Mouse (Mus musculus) embryonic facial prominence, embryonic 10.5 days (tissue): ENCODE data around the gene Ubxn11. TPM values are rescaled to one million over a fixed set of nuclear protein-coding genes. Genes with fewer than 3 reads are reported as not detected.

Source experiments
- DNase-seq: peaks from one replicate; pipeline ENCODE4 v3.0.0-alpha.2; 2017; ENCODE audit warnings: low spot score
- H3K27ac ChIP-seq: fragments of 300-500 bp; sonication (generic); replicated peaks from 2 replicates; pipeline ENCODE4 v1.5.1; 2016; ENCODE audit warnings: mild to moderate bottlenecking
- H3K27me3 ChIP-seq: fragments of 300-500 bp; sonication (generic); replicated peaks from 2 replicates; pipeline ENCODE4 v1.6.1; 2016; ENCODE audit warnings: low read depth, mild to moderate bottlenecking; ENCODE audit not compliant: poor library complexity, severe bottlenecking
- H3K36me3 ChIP-seq: fragments of 300-500 bp; sonication (generic); replicated peaks from 2 replicates; pipeline ENCODE4 v1.6.1; 2016; ENCODE audit warnings: mild to moderate bottlenecking, moderate library complexity
- H3K4me1 ChIP-seq: fragments of 300-500 bp; sonication (generic); 2 replicates; pipeline ENCODE4 v1.6.1; 2016
- H3K4me3 ChIP-seq: fragments of 300-500 bp; sonication (generic); 2 replicates; pipeline ENCODE4 v1.5.1; 2016; ENCODE audit warnings: mild to moderate bottlenecking, moderate library complexity
- H3K9me3 ChIP-seq: fragments of 300-500 bp; sonication (generic); 2 replicates; pipeline ENCODE4 v1.6.1; 2016; ENCODE audit warnings: mild to moderate bottlenecking
- WGBS: fragments of 180-500 bp; shearing (Covaris S2); methylation state at CpG from one replicate; pipeline ENCODE4 v1.1.7; 2016; 5-methylcytosine and 5-hydroxymethylcytosine counted together
- polyA plus RNA-seq: library from polyadenylated mRNA; unstranded; fragments of >200 nt; fragmentation: Nextera tagmentation; extraction: Ambion mirVana; gene quantifications from 2 replicates; pipeline ENCODE4 v1.2.1, GENCODE M21; 2016

The Ubxn11 gene
- polyA plus RNA-seq, 1 experiment from 2014 or later = 7.1 TPM

- Histone ChIP-seq H3K4me1 (peaks cover 75% of the 10 kb centered on the region), H3K27me3 (0 out of 2 replicates have a peak, but pooled peaks cover 4% of the 10 kb centered on the region), H3K4me3 (no peak overlapping the region), H3K9me3 (no peaks in the 10 kb centered on the region), H3K27ac (no peak overlapping the region), H3K36me3 (peaks cover 22% of the 10 kb centered on the region)
- 95% methylated on average over 6 of the region's 6 CpGs for WGBS
- no peak for DNase-seq
Observed at GRCm38 (mm10) chr4:134123147-134123546, 20.8 kb downstream of the Ubxn11 start.

- WGBS = 28% methylated on average over 17 of the region's 17 CpGs
- DNase-seq = peak; percentile 71
- Histone ChIP-seq H3K4me1 (peaks cover 75% of the 10 kb centered on the region), H3K4me3 (peak overlapping the region; percentile 16; the same call in 1 of the 2 replicates), H3K36me3 (peaks cover 22% of the 10 kb centered on the region), H3K27me3 (0 out of 2 replicates have a peak, but pooled peaks cover 4% of the 10 kb centered on the region), H3K27ac (peak overlapping the region; percentile 15; the same call in 1 of the 2 replicates), H3K9me3 (no peaks in the 10 kb centered on the region)
Observed at GRCm38 (mm10) chr4:134123680-134124551, 21.5 kb downstream of the Ubxn11 start.

DNA sequence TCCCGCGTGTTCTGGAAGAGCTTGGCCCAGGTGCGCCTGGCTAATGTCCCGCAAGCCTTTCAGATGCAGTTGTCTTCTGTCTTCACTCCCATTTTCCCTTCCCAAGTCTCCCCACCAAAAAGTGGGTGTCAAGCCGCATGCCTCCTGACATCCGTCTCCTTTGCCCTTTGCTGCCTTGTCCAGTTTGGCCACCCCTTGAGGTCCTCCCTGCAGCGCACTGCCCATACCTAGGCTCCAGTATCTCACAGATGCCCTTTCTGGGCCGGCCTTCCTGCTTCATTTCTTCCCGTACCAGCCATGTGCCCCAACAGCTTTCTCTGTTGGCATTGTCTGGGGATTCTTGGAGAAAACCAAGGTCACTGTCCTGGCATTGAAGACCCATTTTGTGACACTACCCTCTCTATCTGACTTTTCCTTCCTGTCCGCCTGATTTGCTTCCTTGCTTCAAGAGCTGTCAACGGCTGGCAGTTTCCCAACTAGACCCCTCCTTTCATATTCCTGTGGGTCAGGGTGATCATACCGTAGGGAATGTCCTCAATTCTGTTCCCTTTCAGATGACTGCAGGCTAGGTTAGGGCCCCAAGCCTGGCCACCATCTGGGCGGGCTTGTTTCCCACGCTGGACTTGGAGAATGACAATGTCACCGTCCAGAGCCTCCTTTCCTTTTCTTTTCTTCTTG lies 23.2 kb downstream of the Ubxn11 start:
- DNase-seq = no peak
- Histone ChIP-seq H3K4me1 (peaks cover 73% of the 10 kb centered on the region), H3K36me3 (peaks cover 26% of the 10 kb centered on the region)

DNA sequence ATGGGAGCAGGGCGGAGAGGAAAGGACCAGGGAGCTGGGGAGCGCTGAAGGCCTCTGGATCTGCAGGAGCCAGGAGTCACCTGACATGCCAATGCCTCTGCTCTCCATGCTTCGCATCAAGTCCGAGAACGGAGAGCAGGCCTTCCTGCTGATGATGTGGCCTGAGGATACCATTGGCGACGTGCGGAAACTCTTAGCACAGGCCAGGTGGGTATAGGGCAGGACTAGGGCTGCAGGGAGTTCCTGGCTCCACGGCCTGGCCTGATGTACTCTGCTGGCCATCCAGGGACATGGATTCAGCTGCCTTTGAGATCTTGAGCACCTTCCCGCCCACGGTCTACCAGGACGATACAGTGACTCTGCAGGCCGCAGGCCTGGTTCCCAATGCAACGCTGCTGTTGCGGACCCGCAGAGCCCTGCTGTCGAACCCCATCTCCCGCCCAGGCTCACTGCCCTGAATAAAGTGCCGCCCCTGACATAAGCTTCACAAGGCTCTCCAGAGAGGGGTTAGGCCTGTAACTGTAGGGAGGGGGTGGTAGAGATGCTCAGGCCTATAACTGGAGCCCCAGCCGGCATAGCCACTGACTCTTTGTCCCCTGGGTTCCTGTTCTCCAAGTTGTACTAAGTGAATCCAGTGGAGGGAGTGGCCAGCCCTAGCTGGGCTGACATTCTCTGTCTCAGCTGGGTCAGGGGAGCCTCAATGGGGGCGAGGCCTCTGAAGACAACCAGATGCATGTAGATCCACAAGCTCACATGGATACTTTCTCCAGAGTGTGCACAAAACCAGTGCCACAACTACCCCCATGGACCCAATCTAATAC lies 24.1 kb downstream of the Ubxn11 start:
- Histone ChIP-seq H3K9me3 (no peaks in the 10 kb centered on the region), H3K27me3 (0 out of 2 replicates have a peak, but pooled peaks cover 4% of the 10 kb centered on the region), H3K27ac (0 out of 2 replicates have a peak overlapping the region, but pooled peaks have one; percentile 1), H3K36me3 (peaks cover 35% of the 10 kb centered on the region), H3K4me3 (peak overlapping the region; percentile 92; the same call in 1 of the 2 replicates), H3K4me1 (peaks cover 66% of the 10 kb centered on the region)
- DNase-seq = no peak
- WGBS = 86% methylated on average over 21 of the region's 21 CpGs

More for the DNA sequence above, 23.2 kb downstream of the Ubxn11 start:
- WGBS = 91% methylated on average over 15 of the region's 15 CpGs
- H3K4me3 ChIP-seq = no peak overlapping the region
- H3K27ac ChIP-seq = no peak overlapping the region
- H3K27me3 ChIP-seq = 0 out of 2 replicates have a peak, but pooled peaks cover 4% of the 10 kb centered on the region
- no peaks in the 10 kb centered on the region for H3K9me3 ChIP-seq

- 90% methylated on average over 7 of the region's 7 CpGs for WGBS
- H3K27ac ChIP-seq = 0 out of 2 replicates have a peak overlapping the region, but pooled peaks have one; percentile 1
- no peak for DNase-seq
Observed at GRCm38 (mm10) chr4:134127121-134127455, 24.7 kb downstream of the Ubxn11 start.

GRCm38 (mm10) chr4:134127793-134128192 lies 25.4 kb downstream of the Ubxn11 start:
- H3K9me3 ChIP-seq = no peaks in the 10 kb centered on the region
- peak overlapping the region; percentile 88 for H3K27ac ChIP-seq
- no peak for DNase-seq
- 60% methylated on average over 8 of the region's 8 CpGs for WGBS
- 0 out of 2 replicates have a peak, but pooled peaks cover 4% of the 10 kb centered on the region for H3K27me3 ChIP-seq
- H3K36me3 ChIP-seq = peaks cover 45% of the 10 kb centered on the region
- peak overlapping the region; percentile 92 for H3K4me3 ChIP-seq
- H3K4me1 ChIP-seq = peaks cover 56% of the 10 kb centered on the region

More at GRCm38 (mm10) chr4:134127121-134127455, 24.7 kb downstream of the Ubxn11 start:
- Histone ChIP-seq H3K9me3 (no peaks in the 10 kb centered on the region), H3K36me3 (peaks cover 40% of the 10 kb centered on the region), H3K27me3 (0 out of 2 replicates have a peak, but pooled peaks cover 4% of the 10 kb centered on the region), H3K4me1 (peaks cover 61% of the 10 kb centered on the region), H3K4me3 (peak overlapping the region; percentile 92)

DNA sequence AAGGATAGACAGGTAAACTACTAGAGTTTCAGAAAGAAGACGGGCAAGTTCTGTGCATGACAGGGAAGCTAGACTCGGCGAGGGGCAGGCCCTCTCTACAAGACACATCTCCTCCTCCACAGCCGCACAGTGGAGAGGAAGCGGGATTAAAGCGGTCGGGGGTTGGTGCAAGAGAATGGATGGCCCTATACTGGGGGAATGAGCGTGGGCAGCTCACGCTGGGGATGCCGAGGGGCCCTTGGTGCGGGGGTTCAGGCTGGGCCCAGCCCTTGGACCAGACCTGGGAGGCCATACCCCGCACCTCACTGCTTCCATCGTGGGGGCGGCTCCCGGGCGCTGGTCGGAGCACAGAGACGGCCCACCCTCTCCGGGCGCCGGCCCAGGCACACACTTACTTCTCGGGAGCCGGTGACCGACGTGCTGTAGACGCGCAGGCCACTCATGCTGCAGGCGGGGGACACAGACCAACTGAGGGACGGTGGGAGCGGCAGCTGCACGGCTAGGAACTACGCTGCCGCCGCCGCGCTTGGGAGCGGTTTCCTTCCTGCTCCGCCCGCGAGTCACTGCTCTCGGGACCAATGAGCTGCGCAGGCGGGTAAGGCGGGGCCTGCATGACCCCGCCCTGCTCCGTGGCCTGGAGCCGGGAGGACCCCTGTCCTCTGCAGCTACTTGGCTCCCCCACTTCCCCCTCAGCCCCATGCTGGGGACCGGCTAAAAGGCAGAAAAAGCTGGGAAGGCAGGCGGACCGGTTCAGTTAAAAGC lies 26.0 kb downstream of the Ubxn11 start, which contains the start of gene Sh3bgrl3:
TSS of gene Sh3bgrl3 (minus strand) at position 569 of the 762 bp plus-strand sequence.
- Histone ChIP-seq H3K4me3 (peak within 1 kb of the TSS; percentile 92), H3K4me1 (peaks cover 56% of the 10 kb centered on the region), H3K27me3 (0 out of 2 replicates have a peak, but pooled peaks cover 4% of the 10 kb centered on the region), H3K36me3 (peaks cover 50% of the 10 kb centered on the region), H3K9me3 (no peaks in the 10 kb centered on the region), H3K27ac (peak within 1 kb of the TSS; percentile 88)
- DNase-seq = peak; percentile 92
- WGBS = under 1% methylated on average over 50 of the region's 50 CpGs

GRCm38 (mm10) chr4:134128983-134129362 lies 26.6 kb downstream of the Ubxn11 start:
- H3K27me3 ChIP-seq = 0 out of 2 replicates have a peak, but pooled peaks cover 4% of the 10 kb centered on the region
- H3K27ac ChIP-seq = peak overlapping the region; percentile 88
- no peak for DNase-seq
- 4% methylated on average over 14 of the region's 14 CpGs for WGBS
- peaks cover 52% of the 10 kb centered on the region for H3K4me1 ChIP-seq
- no peaks in the 10 kb centered on the region for H3K9me3 ChIP-seq
- peaks cover 56% of the 10 kb centered on the region for H3K36me3 ChIP-seq
- H3K4me3 ChIP-seq = peak overlapping the region; percentile 92

DNA sequence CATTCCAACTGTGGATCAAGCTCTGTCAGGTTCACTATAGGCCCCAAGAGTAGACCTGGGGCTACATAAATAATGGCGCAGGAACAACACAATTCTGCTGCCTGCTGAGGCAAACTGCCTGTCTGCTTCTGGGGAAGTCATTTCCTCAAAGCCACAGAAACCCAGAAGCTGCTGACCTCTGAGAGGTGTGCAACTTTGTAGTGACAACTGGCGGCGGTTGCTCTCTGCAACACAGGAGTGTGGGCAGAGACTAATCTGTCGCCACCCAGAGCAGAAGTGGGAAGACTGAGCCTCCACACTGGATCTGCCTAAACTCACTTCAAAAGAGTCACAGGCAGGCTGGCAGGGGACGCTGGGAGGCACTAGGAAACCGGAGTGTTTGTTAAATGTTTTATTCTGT lies 27.1 kb downstream of the Ubxn11 start:
- WGBS = 49% methylated on average over 6 of the region's 6 CpGs
- Histone ChIP-seq H3K4me3 (peak overlapping the region; percentile 92), H3K36me3 (peaks cover 56% of the 10 kb centered on the region), H3K27ac (no peak overlapping the region), H3K27me3 (0 out of 2 replicates have a peak, but pooled peaks cover 4% of the 10 kb centered on the region), H3K4me1 (peaks cover 47% of the 10 kb centered on the region), H3K9me3 (no peaks in the 10 kb centered on the region)
- DNase-seq = no peak

DNA sequence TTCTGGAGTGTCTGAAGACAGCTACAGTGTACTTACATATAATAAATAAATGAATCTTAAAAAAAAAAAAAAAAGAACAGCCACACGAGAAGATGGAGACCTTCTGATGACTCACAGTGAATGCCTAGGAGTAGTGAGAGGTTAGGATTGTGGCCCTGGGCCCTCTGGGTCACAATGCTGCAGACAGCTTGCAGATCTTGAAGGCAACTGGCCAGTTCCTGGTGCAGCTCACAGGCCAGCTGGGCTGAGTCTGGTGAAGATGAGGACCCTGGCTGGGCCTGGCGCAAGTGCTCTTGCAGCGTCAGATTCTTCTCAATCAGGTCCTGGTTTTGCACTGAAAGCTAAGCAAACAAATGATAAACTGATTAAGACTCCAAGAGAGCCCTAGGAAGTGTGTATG lies 29.7 kb downstream of the Ubxn11 start:
- DNase-seq = no peak
- Histone ChIP-seq H3K4me1 (peaks cover 49% of the 10 kb centered on the region), H3K27me3 (no peaks in the 10 kb centered on the region), H3K4me3 (no peak overlapping the region), H3K36me3 (peaks cover 38% of the 10 kb centered on the region), H3K27ac (no peak overlapping the region), H3K9me3 (no peaks in the 10 kb centered on the region)
- WGBS = 87% methylated on average over 3 of the region's 3 CpGs

DNA sequence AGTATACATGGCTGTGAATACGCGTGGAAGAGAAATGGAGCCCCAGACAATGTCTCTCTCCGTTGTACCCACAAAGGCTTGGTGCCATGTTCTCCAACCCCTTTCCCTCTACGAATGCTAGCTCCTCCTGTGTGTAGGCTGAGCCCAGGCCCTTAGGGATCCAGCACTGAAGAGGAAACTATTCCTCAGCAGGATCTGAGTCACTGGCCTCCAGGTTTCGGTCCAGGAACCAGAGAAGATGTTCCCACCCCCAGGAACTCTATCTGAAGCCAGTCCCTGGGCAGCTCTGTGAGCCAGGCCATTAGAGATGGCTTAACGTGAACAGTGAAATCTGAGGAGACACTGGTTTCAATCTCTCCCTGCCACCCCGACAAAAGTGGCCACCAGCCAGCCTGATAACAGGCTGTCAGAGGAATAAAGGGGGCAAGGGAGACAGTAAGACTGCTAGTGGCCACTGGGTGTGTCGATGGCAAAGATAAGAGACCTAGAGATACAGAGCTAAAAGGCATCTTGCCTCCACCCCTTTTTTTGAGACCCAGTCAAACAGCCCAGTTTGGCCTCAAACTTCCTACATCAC lies 30.2 kb downstream of the Ubxn11 start:
- peaks cover 49% of the 10 kb centered on the region for H3K4me1 ChIP-seq
- no peak for DNase-seq

More for the DNA sequence above, 30.2 kb downstream of the Ubxn11 start:
- no peak overlapping the region for H3K27ac ChIP-seq
- no peaks in the 10 kb centered on the region for H3K27me3 ChIP-seq
- peaks cover 40% of the 10 kb centered on the region for H3K36me3 ChIP-seq
- H3K4me3 ChIP-seq = no peak overlapping the region
- WGBS = 83% methylated on average over 8 of the region's 8 CpGs
- no peaks in the 10 kb centered on the region for H3K9me3 ChIP-seq
